Mouse (Mus musculus) ES-Bruce4 (cell line): ENCODE results near the gene Barhl1.

Source experiments
- EP300 ChIP-seq: IDR thresholded peaks from 2 replicates; pipeline ENCODE4 v1.6.1; 2011; ENCODE audit warnings: low read depth, low read length; ENCODE audit not compliant: insufficient read depth
- POLR2A ChIP-seq: IDR thresholded peaks from one replicate; pipeline ENCODE4 v1.8.1; 2011; ENCODE audit warnings: low read length; ENCODE audit not compliant: insufficient read depth

- TF ChIP-seq POLR2A (no peak), EP300 (no peak)
Observed at GRCm38 (mm10) chr2:28895876-28896275, 20.6 kb downstream of the Barhl1 start.
